ENCODE assay signal across 8 mouse cellular contexts in genomic region chr9:110994716-110995172, GRCm38 (mm10). TPM values are rescaled to one million over a fixed set of nuclear protein-coding genes. Genes with fewer than 3 reads are reported as not detected.
DNase-seq lines count a peak whose midpoint lies in the region; ATAC-seq lines count a peak whose summit lies in the region.

No protein-coding gene starts in this region.

- 0 out of 2 replicates have a peak overlapping the region, but pooled peaks have one; percentile 34 for H3K9ac ChIP-seq in embryonic facial prominence, embryonic 14.5 days (ENCODE audit: low read depth, low read length)
- no peak overlapping the region for H3K9ac ChIP-seq in limb, embryonic 13.5 days
- peak overlapping the region; percentile 30; the same call in 1 of the 2 replicates for H3K9ac ChIP-seq in midbrain, embryonic 15.5 days

- no peaks in the 10 kb centered on the region for H3K27me3 ChIP-seq in embryonic facial prominence, embryonic 14.5 days (replicated peaks; ENCODE audit: control insufficient read depth, insufficient read depth, low read length)
- H3K27me3 ChIP-seq in limb, embryonic 13.5 days: no peaks in the 10 kb centered on the region
- H3K27me3 ChIP-seq in midbrain, embryonic 15.5 days (replicated peaks): no peaks in the 10 kb centered on the region

- DNase-seq in 3T3-L1 (ENCODE audit: low read depth, low spot score): peak; percentile 74
- peak; percentile 83 to 85 for DNase-seq in adrenal gland, postnatal 36 days
- peak; percentile 93 for DNase-seq in embryonic facial prominence, embryonic 14.5 days (ENCODE audit: low spot score)
- DNase-seq in heart, adult 8-10 months (ENCODE audit: low spot score): peak; percentile 84
- DNase-seq in kidney, adult 9 months: peak; percentile 90
- DNase-seq in spleen, postnatal 36 days (ENCODE audit: low spot score in 2 of 2): peak; percentile 84 to 85

- WGBS in embryonic facial prominence, embryonic 14.5 days: 10% methylated on average over 13 of the region's 13 CpGs
- 8% methylated on average over 13 of the region's 13 CpGs for WGBS in limb, embryonic 13.5 days
- WGBS in midbrain, embryonic 15.5 days: 10% methylated on average over 13 of the region's 13 CpGs

- no peak overlapping the region for H3K27ac ChIP-seq in embryonic facial prominence, embryonic 14.5 days (replicated peaks; ENCODE audit: low read depth, low read length)
- H3K27ac ChIP-seq in limb, embryonic 13.5 days: no peak overlapping the region
- H3K27ac ChIP-seq in midbrain, embryonic 15.5 days: peak overlapping the region; percentile 73

- no peaks in the 10 kb centered on the region for H3K36me3 ChIP-seq in embryonic facial prominence, embryonic 14.5 days (ENCODE audit: control insufficient read depth, insufficient read depth, low read length)
- H3K36me3 ChIP-seq in limb, embryonic 13.5 days: no peaks in the 10 kb centered on the region
- H3K36me3 ChIP-seq in midbrain, embryonic 15.5 days (replicated peaks): no peaks in the 10 kb centered on the region

- peak overlapping the region; percentile 41 for H3K4me3 ChIP-seq in embryonic facial prominence, embryonic 14.5 days (ENCODE audit: low read depth, low read length)
- peak overlapping the region; percentile 43 for H3K4me3 ChIP-seq in limb, embryonic 13.5 days
- peak overlapping the region; percentile 42 for H3K4me3 ChIP-seq in midbrain, embryonic 15.5 days

- ATAC-seq in embryonic facial prominence, embryonic 14.5 days (ENCODE audit: low read depth): peak; percentile 84
- peak; percentile 86 for ATAC-seq in limb, embryonic 13.5 days (ENCODE audit: low FRiP score, low read depth)
- peak; percentile 92 for ATAC-seq in midbrain, embryonic 15.5 days (replicated peaks)

- peak overlapping the region; percentile 51 for H3K4me2 ChIP-seq in embryonic facial prominence, embryonic 14.5 days (ENCODE audit: low read depth, low read length)
- H3K4me2 ChIP-seq in limb, embryonic 13.5 days (replicated peaks): peak overlapping the region; percentile 55
- H3K4me2 ChIP-seq in midbrain, embryonic 15.5 days: peak overlapping the region; percentile 50

- H3K4me1 ChIP-seq in embryonic facial prominence, embryonic 14.5 days (ENCODE audit: control insufficient read depth, insufficient read depth, low read length): no peaks in the 10 kb centered on the region
- H3K4me1 ChIP-seq in limb, embryonic 13.5 days: no peaks in the 10 kb centered on the region
- no peaks in the 10 kb centered on the region for H3K4me1 ChIP-seq in midbrain, embryonic 15.5 days

- no peaks in the 10 kb centered on the region for H3K9me3 ChIP-seq in embryonic facial prominence, embryonic 14.5 days (ENCODE audit: control insufficient read depth, low read length)
- H3K9me3 ChIP-seq in limb, embryonic 13.5 days: no peaks in the 10 kb centered on the region
- no peaks in the 10 kb centered on the region for H3K9me3 ChIP-seq in midbrain, embryonic 15.5 days

RNA-seq across cellular contexts. Expression of gene Rtp3, which starts 4.4 kb away (rescaled TPM):
- 1 to 10 TPM; 2.3 to 4.9 TPM for total RNA-seq in adrenal gland, postnatal 36 days (2021)
- polyA plus RNA-seq in embryonic facial prominence, embryonic 14.5 days (2014; fragmentation: Nextera tagmentation; extraction: Ambion mirVana): 0.21 and 0.35 TPM in 2 replicates
- total RNA-seq in heart, adult 8-10 months (2022): 1 to 10 TPM; 2.6 to 4.8 (median 3.7) TPM
- not detected in 2 replicates for polyA plus RNA-seq in limb, embryonic 13.5 days (2015; fragmentation: Nextera tagmentation; extraction: Ambion mirVana)
- not detected in 2 replicates for polyA plus RNA-seq in midbrain, embryonic 15.5 days (2015; fragmentation: Nextera tagmentation; extraction: Ambion mirVana)

RNA-seq across cellular contexts. Expression of gene Ltf, which starts 24.3 kb away (rescaled TPM):
- total RNA-seq in adrenal gland, postnatal 36 days (2021): 1 to 10 TPM in 1 of 2 experiments, under 1 TPM in 1; 0.66 to 1.1 TPM
- polyA plus RNA-seq in embryonic facial prominence, embryonic 14.5 days (2014; fragmentation: Nextera tagmentation; extraction: Ambion mirVana): 3.0 and 4.2 TPM in 2 replicates
- total RNA-seq in heart, adult 8-10 months (2022): 1 to 10 TPM in 1 of 4 experiments, not detected in 3; 6.7 TPM
- polyA plus RNA-seq in limb, embryonic 13.5 days (2015; fragmentation: Nextera tagmentation; extraction: Ambion mirVana): 0.69 and 0.73 TPM in 2 replicates
- polyA plus RNA-seq in midbrain, embryonic 15.5 days (2015; fragmentation: Nextera tagmentation; extraction: Ambion mirVana): 1.4 and 1.9 TPM in 2 replicates

RNA-seq across cellular contexts. Expression of gene Lrrc2, which starts 43.4 kb away (rescaled TPM):
- 10 to 100 TPM in 1 of 2 experiments, 1 to 10 TPM in 1; 7.9 to 11.1 TPM for total RNA-seq in adrenal gland, postnatal 36 days (2021)
- polyA plus RNA-seq in embryonic facial prominence, embryonic 14.5 days (2014; fragmentation: Nextera tagmentation; extraction: Ambion mirVana): 0.21 and 0.28 TPM in 2 replicates
- 100 to 1,000 TPM; 286 to 346 (median 321) TPM for total RNA-seq in heart, adult 8-10 months (2022)
- 0.05 TPM in 1 of 2 replicates, not detected in the other for polyA plus RNA-seq in limb, embryonic 13.5 days (2015; fragmentation: Nextera tagmentation; extraction: Ambion mirVana)
- polyA plus RNA-seq in midbrain, embryonic 15.5 days (2015; fragmentation: Nextera tagmentation; extraction: Ambion mirVana): 0.42 and 1.0 TPM in 2 replicates

RNA-seq across cellular contexts. Expression of gene Tdgf1, which starts 48.8 kb away (rescaled TPM):
- not detected for total RNA-seq in adrenal gland, postnatal 36 days (2021)
- polyA plus RNA-seq in embryonic facial prominence, embryonic 14.5 days (2014; fragmentation: Nextera tagmentation; extraction: Ambion mirVana): 0.62 and 0.63 TPM in 2 replicates
- total RNA-seq in heart, adult 8-10 months (2022): not detected
- 0.11 and 0.13 TPM in 2 replicates for polyA plus RNA-seq in limb, embryonic 13.5 days (2015; fragmentation: Nextera tagmentation; extraction: Ambion mirVana)
- not detected in 2 replicates for polyA plus RNA-seq in midbrain, embryonic 15.5 days (2015; fragmentation: Nextera tagmentation; extraction: Ambion mirVana)
